Mouse (Mus musculus): ENCODE results near the gene Slc27a5.

- TF ChIP-seq GATA1 (IDR thresholded peaks at IDR 0.05; ENCODE audit: borderline replicate concordance, low read length) (no peak), CTCF (IDR thresholded peaks at IDR 0.05; ENCODE audit: low read depth, low read length) (no peak), TAL1 (conservative IDR thresholded peaks at IDR 0.05; ENCODE audit: low read depth, low read length) (no peak), POLR2AphosphoS5 (IDR thresholded peaks at IDR 0.05; ENCODE audit: insufficient replicate concordance, low read depth, low read length) (no peak), GATA2 (IDR thresholded peaks at IDR 0.05; ENCODE audit: borderline replicate concordance, low read depth, low read length) (no peak)
Measured at GRCm38 (mm10) chr7:13024805-13025204, 26.8 kb upstream of the Slc27a5 start.

All from G1E (cell line).